Mouse (Mus musculus) cortical plate, adult 2 months (tissue): Measurements from ENCODE around the gene Akr7a5.

Experiments used
- CTCF ChIP-seq: fragments of 200-500 bp; IDR thresholded peaks from 2 replicates; pipeline ENCODE4 v1.5.1; 2011; ENCODE audit warnings: mild to moderate bottlenecking, control low read depth, low read length; ENCODE audit not compliant: insufficient read depth; ENCODE audit errors: extremely low read depth
- POLR2A ChIP-seq: fragments of 200-500 bp; IDR thresholded peaks from 2 replicates; pipeline ENCODE4 v1.6.1; 2011; ENCODE audit warnings: mild to moderate bottlenecking, low read length, control low read depth; ENCODE audit not compliant: insufficient read depth; ENCODE audit errors: extremely low read depth

DNA sequence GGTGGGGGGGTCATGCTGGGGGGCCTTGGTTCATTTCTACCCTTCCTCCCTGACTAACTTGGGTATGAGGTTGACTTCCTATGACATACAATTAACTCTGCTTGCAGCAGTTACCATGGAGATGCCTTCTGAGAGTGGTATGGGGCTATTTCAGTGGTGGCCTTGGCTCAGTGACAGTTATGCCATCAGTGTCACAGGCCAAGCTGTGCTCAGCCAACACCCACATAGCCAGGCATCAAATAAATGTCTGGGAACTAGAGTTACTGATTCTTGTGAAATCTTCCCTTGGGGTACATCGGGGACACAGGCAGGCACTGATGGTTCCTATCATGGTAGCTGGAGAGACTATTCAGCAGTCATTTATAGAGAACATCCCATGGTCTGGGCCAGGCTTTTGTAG lies 42.3 kb upstream of the Akr7a5 start:
- TF ChIP-seq CTCF (no peak), POLR2A (no peak)
